Mouse (Mus musculus) cerebellum, postnatal 25 days (tissue): Measurements from ENCODE around the gene Slc12a8.

Experiments used
- DNase-seq, 2 experiments: peaks; one replicate each; pipeline ENCODE4 v3.0.0; 2021; ENCODE audit warnings: mixed read lengths in 2 of 2

Slc12a8 gene

DNA sequence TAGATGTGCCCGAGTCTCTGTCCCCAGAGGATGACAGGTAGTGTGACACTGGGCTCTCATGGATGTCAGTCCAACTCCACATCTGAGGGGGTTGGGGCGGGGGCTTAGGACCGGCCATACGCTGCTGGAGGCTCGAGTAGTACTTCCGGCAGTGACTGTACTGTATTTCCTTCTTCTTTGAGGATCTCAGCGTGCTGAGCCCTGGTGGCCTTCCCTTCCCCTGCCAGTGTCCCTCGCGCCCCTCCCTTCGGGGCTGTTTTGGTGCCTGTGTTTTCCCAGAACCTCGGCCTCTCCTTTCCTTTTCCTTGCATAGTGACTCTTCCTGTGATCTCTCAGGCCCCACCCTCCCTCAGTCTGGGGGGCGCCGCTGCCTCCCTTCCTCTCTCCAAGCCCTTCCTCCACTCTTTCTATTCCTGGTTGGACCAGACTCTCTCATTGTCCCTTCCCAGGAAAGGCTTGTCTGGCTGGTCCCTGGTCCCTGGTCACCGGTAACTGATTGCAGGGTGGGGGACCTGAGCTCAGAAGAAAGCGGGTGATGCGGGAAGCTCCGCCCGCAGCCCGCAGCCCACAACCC lies 66.8 kb downstream of the Slc12a8 start:
- peak in 1 of 2 experiments; percentile 1 for DNase-seq

GRCm38 (mm10) chr16:33584455-33585082 lies 67.4 kb downstream of the Slc12a8 start:
- no peak for DNase-seq

DNA sequence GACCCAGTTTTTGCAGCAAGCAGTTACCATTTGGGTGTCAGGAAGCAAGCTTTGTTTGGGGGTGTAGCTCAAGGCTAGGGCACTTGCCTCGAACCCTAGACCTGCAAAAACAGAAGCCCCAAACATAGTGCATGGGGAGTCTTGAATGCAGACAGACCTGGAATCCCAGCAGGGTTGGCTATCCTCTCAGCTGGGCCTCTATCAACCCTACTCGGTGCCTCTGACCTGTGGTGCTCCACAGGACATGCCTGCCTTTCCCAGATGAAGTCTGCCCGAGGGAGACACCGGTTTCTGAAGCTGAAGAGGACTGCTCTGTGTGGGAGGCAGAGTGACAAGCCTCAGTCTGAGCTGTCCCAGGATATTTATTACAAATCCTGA lies 67.9 kb downstream of the Slc12a8 start:
- no peak for DNase-seq

- DNase-seq: no peak
Observed at GRCm38 (mm10) chr16:33587283-33588127, 70.4 kb downstream of the Slc12a8 start.

GRCm38 (mm10) chr16:33588845-33589244 lies 71.7 kb downstream of the Slc12a8 start:
- DNase-seq: no peak

DNA sequence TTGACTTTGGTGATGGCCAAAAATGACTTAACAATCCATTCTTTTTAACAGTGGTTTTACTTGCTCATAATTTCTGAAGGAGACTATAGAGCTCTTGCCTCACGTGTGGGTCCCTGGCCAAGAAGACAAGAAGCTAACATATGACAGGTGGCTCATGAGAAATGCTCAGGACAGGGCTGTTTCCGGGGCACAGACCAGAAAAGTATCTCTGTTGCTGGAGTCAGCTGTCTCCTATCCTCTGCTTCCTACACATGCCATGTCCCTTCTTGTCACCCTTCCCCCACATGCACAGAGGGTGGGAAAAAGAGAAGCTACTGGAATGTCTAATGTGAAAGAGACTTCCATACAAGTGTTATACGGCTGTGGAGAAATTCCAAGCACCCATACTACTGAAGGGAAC lies 73.3 kb downstream of the Slc12a8 start:
- no peak for DNase-seq

DNA sequence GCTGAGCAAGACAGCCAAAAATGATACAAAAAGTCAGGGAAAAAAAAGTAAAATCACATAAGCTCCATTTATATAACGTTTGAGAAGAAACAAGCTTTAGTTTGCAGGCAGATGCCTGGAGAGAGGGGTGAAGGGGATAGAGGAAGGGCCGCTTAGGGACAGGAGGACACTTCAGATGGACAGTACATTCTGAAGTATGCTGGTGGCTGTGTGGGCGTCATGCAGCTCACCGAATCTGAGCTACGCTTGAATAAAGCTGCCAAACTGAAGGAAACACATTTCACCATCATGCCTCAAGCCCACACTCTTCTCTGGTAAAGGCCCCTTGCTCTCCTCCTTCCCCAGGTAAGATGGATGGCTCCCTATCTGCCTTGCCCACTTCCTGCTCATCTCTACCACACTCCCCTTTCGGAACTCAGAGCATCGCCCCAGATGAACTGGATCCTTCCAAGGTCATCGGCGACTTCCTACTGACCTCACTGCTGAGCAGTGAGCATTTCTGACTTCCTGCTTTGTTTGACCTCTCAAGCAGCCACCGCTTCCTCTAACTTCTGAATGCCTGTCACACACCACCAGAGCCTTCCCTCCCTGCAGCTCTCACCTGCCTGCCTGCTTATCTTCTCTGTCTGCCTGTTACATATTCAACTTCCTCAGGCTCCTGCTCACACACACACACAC lies 74.4 kb downstream of the Slc12a8 start:
- DNase-seq: no peak

GRCm38 (mm10) chr16:33592286-33592685 lies 75.2 kb downstream of the Slc12a8 start:
- no peak for DNase-seq

- DNase-seq: no peak
Observed at GRCm38 (mm10) chr16:33593467-33593866, 76.3 kb downstream of the Slc12a8 start.

DNA sequence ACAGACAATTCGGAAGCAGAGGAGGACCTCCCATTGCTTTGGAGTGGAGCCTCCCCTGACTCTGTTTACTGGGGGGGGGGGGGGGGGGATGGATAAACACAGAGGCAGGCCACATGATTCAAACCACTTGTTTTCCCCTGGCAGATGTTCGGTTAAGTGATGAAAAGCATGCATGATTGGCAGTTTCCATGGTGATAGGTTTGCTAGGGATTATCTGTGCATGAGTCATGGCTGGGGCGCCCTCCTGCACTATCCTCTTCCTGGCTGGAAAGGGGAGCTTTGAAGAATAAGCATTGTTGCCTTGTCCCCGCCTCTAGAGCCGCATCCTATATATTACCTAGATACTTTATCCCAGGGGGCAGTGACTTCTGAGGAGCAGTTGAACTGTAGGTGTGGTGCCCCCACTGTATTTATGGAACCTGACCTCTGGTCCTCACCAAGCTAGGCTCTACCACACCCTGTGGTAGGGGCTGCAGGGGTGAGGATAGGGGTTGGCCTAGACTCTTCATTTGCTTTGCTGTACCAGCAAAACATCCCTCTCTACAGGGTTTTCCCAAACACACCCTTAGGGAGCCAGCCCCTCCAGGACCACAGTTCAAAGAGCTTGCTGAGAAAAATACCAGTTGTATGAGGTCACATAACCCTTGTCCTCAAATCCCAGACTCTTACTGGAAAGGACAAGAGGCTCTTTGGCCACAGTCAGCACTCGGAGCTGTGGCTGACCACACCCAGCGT lies 77.1 kb downstream of the Slc12a8 start:
- DNase-seq: no peak

DNA sequence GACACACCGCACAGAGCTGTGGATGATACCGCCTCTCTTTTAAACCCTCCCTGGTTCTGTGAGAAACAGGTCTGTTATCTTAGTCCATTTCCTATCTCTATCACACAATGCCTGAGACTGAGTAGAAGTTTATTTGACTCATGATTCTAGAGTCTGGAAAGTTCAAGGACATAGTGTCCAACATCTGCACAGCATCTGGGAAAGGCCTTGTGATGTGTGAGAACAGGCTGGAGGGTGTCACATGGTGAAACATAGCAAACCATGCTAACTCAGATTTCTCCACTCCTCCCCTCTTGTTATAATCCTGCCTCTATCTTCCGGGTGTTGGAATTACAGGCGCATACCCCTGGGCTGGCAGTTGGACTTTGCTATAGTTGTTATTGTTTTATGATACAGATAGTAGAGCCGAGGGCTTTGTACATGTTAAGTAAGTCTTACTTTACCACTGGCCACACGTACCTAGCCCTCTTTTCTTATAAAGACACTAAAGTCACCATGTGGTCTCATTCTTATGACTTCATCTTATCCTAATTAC lies 78.2 kb downstream of the Slc12a8 start:
- DNase-seq: no peak

DNA sequence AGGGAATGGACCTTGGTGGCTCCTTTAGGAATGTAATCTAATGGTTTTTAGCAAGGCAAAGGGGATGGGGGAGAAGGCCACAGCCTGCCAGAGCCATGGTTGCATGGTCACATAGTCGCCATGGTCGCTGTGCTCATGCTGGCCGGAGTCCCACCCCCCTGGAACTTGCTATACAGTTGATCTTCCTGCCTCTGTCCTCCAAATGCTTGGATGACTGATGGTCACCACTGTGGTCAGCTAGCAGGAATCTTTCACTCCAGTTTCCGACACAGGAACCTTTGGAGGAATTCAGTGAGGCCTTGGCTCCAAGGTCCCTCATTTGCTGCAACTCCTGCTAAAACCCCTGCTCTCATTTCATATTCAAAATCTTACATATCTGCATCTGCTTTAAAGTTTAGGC lies 79.1 kb downstream of the Slc12a8 start:
- no peak for DNase-seq

DNA sequence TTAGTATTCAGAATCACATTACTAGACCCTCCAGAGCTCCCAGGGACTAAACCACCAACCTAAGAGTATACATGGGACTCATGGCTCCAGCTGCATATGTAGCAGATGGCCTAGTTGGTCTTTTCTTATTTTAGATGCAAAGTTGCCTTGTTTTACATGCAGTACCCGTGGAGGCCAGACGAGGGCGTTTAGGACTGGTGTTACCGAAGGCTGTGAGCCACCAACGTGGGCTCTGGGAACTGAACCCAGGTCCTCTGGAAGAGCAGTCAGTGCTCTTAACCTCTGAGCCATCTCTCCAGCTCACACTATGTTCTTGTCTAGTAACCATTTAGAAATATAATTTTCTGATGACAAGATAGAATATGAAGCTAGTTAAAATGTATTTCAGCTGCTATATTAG lies 83.1 kb downstream of the Slc12a8 start:
- DNase-seq: no peak

DNA sequence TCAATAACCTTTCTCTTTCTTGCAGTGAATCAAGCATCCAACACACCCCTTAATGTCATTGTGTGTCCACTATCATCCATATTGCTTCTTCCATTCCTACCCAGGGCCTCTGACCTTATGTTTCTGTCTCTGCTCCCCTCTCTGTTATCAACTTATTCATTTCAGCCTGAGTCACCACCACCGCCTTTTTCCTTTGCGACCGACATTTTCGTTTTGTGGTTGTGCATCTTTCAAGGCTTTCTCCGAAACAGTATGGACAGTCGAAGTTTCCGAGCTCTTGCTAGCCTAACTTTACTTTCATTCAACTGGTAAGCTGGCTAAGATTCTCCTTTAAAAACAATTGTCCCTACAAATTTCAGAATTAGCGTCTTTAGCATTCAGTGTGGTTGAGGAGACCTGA lies 84.2 kb downstream of the Slc12a8 start:
- DNase-seq: no peak

DNA sequence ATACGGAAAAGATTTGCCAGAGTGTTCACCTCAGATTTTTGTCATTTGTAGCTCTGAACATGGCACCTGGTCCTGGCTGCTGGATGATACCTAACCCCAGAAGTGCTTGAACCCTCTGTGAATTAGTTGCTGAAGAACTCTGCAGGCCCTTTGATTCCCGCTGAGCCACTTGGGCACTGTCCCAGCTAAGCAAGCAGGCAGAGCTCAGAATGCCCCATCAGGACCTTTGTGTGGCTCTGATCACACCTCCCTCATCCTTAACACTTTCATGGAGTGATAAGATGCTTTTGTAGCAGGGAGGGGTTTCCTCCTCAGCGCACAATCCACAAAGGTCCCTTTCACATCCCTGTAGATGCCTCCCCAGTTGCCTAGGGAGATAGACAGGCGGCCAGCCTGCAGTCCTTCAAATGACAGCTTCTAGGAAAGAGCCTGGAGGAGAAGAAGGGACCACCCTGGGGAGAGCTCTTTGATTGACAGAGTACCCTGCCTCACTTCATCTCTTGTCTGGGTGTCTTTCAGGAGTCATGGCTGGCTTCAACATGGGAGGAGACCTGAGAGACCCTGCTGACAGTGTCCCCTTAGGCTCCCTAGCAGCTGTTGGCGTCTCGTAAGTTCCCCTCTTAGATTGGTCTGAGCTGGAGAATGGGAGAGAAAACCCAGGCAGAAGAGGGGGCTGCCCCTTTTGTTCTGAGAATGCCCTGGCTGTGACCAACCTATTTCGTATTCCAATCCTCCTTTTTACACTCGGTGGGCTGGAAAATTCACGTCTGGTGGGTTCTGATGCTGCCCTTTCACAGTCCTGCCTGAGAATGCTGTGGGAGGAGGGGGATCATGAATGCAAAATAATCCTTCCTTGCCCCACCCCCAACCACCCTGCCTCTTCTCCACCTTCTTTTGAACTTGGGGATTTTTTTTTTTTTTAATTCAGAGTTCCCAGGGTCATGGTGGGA lies 88.8 kb downstream of the Slc12a8 start:
- peak; percentile 43 to 63 for DNase-seq

GRCm38 (mm10) chr16:33606691-33607532 lies 89.8 kb downstream of the Slc12a8 start:
- peak; percentile 43 to 64 for DNase-seq

DNA sequence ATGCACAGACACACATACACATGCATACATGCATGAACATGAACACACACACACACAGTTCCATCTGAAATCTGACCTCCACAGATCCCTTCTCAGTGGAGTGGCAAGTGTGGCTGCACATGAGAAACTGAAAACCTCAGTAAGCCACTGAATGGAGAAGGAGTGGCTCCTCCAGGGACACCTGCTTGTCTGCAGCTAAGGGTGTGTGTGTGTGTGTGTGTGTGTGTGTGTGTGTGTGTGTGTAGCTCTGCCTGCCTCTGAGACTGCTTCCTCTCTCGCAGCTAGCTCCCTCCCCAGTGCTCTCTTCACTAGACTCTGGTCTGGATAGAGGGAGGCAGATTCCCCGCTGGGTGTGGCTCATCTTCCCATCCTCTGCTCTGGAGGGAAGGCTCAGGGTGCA lies 92.4 kb downstream of the Slc12a8 start:
- DNase-seq: no peak

GRCm38 (mm10) chr16:33610466-33610865 lies 93.3 kb downstream of the Slc12a8 start:
- DNase-seq: no peak

DNA sequence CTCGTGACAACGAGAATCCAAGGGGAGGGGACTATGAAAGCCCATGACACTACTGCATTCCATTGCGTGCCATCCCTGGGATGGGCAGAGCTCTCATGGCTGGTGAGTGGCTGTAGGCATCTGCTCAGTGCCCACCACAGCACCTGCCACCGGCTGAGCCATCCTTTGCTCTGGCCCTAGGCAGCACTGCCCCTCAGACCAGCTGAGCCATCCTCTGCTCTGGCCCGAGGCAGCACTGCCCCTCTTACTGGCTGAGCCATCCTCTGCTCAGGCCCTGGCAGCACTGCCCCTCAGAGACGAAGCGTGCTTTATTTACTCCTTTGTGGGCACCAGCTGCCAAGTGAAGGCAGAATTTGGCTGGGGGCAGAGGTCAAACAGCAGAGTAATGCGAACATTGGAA lies 94.2 kb downstream of the Slc12a8 start:
- peak in 1 of 2 experiments; percentile 23 for DNase-seq

GRCm38 (mm10) chr16:33612056-33612770 lies 95.1 kb downstream of the Slc12a8 start:
- DNase-seq: peak; percentile 64 to 73
